Mouse (Mus musculus): ENCODE measurements around the gene Mcl1.
"Not testable (repeated sequence)": the region's sequence is repeated elsewhere in the genome, so short reads cannot be mapped to it uniquely, and the experiment has no call there.

Gene Mcl1

DNA sequence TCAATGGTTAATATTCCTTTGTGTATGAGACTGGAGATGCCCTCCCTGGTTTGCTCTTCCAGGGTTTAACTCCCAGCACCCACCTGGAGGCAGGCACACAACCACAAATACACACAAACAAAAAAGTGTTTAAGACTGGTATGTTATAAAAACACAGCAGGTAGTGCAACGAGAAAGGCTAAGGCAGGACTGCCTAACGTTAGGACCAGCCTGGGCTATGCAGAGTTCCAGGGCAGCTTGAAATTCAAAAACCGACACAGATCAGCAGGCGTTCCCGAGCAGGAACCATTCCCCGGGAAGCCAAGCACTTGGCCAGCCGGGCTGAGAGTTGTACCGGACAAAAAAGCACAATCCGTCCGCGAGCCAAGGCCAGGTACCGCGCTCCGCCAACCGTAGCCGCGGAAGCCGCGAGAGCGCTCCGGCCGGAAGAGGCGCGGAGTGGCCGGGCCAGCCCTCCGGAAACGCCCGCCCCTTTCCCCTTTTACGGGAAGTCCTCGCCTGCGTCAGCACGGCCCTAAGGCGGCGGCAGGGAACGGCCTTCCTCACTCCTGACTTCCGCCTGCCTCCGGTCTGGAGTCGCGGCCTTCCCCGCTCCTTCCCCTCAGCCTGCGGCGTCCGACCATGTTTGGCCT lies at the start of gene Mcl1:
Gene Mcl1, plus strand, starts transcription at position 553 of the 632 bp plus-strand sequence.
- DNase-seq (ENCODE audit: low spot score in 2 of 2) = peak; percentile 93 to 95

DNA sequence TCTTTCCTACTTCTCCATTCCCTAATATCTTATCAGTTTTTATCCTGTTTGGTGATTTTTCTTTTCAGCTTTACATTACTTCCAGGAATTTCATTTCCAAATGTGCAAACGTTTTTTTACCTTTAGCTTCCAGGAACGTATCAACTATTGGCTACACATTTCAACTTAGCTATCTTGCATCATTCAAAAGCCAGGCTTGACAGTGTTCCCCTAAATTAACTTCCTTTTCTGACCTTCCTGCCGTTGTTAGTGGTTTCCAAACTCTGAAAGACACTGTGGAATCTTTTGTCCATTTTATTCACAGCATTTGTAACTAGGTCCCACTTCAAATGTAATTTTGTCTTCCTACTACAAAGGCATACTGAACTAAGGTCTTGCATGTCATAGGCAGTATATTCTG lies 49.4 kb upstream of the Mcl1 start:
- DNase-seq (ENCODE audit: low spot score in 2 of 2) = no peak

DNA sequence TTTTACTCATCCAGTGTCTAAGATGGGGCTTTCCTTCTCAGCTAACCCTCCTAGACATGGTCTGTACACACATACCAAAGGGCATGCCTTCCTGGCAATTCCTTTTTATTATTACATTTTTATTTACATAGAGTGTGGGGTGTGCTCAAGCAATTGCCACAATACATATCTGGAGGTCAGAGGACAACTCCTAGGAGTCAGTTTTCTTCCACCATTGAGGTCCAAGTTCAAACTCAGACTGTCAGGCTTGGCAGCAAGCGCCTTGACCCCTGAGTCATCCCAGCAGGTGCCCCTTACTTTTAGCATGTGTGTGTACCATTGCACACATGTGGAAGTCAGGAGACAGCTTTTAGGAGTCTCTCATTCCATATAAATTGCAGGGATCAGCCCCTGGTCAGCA lies 44.6 kb upstream of the Mcl1 start:
- no peak for DNase-seq (ENCODE audit: low spot score in 2 of 2)

DNA sequence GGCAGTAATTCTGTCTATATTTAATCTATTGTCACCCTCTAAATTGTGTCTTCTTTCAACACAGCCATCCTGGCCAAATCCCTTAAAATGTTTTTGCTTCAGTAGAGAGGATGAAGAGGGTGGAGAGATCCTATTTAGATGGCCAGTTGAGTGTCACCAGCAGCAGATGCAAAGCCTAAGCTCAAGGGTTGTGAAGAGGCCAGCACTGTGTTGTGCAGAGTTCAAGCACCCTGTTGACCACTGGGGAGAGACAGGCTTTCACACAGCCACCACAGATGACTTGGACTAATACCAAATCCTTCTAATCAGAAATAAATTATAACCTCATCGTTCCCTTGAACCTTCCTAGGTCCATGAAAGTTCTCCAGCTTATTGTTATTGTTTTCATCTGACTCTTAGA lies 40.1 kb upstream of the Mcl1 start:
- DNase-seq (ENCODE audit: low spot score in 2 of 2) = no peak

DNA sequence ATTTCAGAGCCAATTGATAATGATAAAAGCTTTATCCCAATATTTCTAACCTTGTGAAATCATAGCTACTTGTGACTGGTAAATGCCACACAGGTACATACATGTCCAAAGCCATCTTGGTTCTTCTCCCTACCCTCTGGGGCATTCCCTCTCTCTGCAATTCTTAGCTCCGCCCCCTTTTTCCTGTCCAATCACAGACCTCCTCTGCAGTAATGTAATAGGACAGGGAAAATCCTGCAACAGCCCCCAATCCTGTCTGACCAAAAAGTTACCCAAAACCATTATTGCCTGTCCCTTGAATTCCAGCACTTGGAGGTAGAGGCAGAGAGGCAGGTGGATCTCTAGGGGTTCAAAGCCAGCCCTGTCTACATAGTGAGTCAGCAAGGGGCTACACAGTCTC lies 37.3 kb upstream of the Mcl1 start:
- no peak for DNase-seq (ENCODE audit: low spot score in 2 of 2)

DNA sequence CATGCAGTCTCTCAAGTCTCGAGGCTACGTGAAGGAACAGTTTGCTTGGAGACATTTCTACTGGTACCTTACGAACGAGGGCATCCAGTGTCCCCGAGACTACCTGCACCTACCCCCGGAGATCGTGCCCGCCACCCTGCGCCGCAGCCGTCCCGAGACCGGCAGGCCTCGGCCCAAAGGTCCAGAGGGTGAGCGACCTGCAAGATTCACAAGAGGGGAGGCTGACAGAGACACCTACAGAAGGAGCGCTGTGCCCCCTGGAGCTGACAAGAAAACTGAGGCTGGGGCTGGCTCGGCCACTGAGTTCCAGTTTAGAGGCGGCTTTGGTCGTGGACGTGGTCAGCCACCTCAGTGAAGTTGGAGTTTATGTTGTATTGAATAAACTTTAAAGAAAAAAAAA lies 36.2 kb upstream of the Mcl1 start:
- not testable (repeated sequence) for DNase-seq (ENCODE audit: low spot score in 2 of 2)

DNA sequence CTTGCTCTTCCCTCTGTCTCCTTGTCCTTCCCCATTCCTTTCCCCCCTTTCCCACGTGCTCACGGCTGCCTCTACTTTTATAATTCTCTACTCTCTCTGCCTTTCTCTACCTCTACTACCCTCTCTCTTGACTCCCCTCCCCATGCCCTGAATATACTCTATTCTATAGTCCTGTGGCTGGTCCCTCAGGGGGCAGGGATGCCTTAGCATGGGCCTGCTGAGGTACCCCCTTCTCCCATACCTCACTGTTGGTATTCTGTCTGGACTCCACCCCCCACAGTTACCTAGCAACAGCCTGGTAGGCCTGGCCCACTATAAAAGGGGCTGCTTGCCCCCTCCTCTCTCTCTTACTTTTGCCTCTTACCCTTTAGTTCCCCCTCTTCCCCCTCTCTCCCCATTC lies 35.0 kb upstream of the Mcl1 start:
- no peak for DNase-seq (ENCODE audit: low spot score in 2 of 2)

DNA sequence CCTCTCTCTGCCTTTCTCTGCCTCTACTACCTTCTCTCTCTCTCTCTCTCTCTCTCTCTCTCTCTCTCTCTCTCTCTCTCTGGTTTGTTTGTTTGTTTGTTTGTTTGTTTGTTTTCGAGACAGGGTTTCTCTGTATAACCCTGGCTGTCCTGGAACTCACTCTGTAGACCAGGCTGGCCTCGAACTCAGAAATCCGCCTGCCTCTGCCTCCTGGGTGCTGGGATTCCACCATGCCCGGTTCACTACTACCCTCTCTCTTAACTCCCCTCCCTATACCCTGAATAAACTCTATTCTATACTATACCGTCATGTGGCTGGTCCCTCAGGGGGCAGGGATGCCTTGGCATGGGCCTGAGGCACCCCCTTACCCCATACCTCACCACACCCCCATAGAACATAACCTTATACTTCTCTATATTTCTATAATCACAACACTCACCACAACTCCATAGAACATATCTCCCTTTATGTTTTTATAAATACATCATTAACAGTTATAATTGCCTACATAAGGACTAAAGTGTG lies 34.5 kb upstream of the Mcl1 start:
- DNase-seq (ENCODE audit: low spot score in 2 of 2) = not testable (repeated sequence)

DNA sequence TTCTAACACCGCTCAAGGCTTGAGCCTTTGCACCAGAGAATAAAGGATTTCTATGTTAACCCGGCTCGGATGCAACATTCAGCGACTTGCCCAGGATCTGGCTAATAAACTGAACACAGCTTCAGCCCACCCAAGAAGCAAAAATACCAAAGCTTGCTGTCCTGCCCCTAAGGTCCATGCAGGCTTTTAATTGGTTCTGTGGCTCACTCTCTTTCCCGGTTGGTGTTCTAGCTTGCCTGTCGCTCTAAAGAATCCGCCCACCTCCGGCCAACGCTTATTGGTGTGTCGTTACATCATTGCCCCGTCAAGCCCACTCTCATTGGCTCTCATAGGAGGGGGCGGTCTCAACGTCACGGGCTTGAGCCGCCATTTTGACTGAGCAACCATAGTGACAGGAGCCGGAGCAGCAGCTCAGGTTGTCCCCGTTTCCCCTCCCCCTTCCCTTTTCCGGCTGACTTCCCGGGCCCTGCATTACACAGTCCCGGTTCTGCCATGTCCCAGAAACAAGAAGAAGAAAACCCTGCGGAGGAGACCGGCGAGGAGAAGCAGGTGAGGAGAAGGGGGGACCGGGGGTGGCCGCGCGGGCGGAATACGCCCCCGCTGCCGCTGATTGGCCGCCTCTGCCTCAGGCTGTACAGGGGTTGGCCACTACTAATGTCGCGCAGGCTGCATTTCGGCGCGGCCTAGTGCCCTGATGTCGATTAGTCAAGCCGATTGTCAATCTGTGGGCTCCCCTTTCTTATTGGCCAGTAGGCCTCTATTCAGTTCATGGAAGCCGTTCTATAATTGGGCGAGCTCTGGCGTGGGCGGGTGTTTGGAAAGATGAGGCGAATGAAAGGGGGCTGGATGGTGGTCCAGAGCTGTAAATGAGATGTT lies 33.7 kb upstream of the Mcl1 start, which contains the start of gene Ensa:
Gene Ensa, plus strand, starts transcription at position 366 of the 876 bp plus-strand sequence.
- peak; percentile 96 to 97 for DNase-seq (ENCODE audit: low spot score in 2 of 2)

DNA sequence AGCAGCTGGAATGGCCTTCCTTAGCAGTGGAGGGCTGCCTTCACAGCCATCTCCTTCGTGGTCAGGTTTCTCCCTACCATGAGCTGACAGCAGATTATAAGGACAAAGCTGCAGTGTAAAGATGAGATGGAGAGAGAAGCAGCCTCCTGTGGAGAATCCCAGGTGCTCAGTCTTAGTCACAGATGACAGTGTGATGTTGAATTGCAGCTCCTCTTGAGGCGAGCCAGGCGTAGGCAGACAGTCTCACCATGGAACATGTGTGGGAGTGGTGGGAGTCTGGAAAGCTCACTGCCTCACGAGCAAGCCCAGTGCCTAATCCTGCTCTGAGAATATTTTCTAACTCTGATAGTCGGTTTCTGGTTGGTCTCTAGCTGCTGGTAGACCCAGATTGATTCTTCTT lies 30.8 kb upstream of the Mcl1 start:
- no peak for DNase-seq (ENCODE audit: low spot score in 2 of 2)

DNA sequence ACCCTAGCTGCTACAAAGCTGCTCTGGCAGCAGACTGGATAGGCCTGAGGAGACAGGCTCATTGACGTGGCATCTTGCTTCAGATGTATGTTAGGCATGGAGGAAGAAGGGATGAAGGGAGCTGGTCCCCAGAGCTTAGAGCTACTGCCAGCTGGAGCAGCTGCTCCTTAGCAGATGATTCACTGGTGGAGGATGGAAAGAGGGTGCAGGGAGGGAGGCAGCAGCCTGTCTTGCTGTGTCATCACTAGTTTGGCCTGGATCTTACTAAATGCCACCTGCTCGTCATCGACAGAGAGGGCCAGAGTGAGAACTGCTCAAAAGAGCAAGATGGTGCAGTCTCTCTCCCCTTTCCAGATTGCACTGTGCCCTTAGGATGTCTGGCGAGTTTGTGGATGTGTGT lies 28.8 kb upstream of the Mcl1 start:
- DNase-seq (ENCODE audit: low spot score in 2 of 2) = no peak

DNA sequence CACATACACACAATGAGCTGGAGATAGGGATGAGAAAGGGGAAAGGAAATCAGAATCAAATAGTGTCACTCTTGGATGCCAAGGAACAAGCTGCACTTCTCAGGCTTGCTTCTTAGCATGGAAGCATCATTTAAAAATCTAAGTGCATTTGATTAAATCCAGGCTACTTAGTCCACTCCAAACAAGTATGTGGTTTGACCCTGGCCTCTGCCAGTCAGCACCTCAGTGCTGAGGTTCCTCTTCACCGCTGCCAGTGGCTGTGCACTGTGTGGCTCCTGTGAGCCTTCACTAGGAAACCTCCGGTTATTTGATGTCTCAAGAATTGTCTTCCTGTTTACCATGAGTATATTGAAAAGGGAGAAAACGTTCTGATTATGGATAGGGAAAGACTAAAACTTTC lies 27.7 kb upstream of the Mcl1 start:
- no peak for DNase-seq (ENCODE audit: low spot score in 2 of 2)

DNA sequence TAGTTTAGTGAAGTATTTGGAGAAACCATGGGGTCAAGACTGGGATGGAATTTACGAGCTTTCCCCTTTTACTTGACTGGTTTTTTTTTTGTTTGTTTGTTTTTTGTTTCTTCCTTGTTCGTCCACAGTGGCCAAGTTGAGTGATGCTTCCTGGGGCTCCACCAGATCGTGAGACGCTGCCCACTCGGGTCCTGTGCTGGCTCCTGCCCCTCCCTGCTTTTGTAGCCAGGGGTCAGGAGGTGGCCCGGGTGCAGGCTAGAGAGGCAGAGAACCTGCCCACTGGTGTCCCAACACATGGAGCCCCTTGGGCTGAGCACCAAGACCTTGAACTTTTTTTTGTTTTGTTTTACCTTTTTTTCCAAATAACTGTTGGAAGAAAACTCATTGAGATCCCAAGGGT lies 27.3 kb upstream of the Mcl1 start:
- no peak for DNase-seq (ENCODE audit: low spot score in 2 of 2)

DNA sequence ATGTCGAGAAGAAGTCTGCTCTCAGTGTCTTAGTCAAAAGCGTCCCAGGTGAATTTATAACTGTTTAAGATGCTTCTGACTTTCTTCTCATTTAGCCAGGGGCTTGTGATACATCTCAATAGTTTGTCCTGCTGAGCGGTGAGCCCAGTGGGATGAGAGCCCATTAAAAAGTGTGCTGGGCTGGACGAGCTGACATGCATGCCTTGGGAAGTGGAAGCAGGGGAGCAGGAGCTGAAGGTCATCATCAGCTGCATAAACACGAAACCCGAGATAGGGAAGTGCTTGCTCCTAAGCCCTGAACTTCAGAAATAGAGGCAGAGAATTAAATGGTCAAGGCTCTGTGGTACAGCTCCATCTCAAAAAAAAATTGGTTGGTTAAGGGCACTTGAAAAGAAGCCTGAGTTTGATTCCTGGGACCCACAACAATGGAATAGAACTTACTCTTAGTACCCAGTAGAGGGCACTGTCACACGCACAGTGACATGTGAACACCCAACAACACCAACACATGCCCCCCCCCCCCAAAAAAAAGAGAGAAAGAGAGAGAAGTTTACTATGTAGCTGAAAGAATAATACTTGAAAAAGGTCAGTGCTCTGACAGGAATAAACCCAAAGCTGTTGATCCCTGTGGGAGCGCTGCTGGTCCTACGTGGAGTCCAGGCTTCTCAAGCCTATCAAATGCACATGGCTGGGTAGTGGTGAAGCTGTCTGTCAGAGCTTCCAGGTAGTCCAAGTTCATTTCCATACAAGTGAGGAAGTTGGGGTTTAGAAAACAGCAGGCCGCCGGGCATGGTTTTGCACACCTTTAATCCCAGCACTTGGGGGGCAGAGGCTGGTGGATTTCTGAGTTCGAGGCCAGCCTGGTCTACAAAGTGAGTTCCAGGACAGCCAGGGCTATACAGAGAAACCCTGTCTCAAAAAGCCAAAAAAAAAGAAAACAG lies 25.7 kb upstream of the Mcl1 start:
- DNase-seq (ENCODE audit: low spot score in 2 of 2) = no peak

DNA sequence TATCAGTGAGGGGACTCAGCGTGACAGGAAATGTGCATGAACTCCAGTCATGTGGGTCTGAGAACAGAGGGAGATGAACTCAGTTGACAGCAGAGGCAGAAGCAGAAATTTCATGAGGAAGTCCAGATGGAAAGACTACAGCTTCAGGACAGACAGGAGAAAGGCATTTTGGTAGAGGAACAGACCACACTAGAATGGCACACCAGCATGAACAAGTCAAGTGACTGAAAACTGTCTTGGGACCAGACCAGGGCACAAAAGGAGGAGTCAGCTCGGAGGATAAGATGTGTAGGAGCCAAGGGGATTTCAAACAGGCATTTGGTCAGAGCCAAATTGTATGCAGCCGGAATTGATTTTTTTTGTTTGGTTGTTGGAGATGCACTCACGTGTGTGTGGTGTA lies 23.0 kb upstream of the Mcl1 start:
- DNase-seq (ENCODE audit: low spot score in 2 of 2) = no peak

DNA sequence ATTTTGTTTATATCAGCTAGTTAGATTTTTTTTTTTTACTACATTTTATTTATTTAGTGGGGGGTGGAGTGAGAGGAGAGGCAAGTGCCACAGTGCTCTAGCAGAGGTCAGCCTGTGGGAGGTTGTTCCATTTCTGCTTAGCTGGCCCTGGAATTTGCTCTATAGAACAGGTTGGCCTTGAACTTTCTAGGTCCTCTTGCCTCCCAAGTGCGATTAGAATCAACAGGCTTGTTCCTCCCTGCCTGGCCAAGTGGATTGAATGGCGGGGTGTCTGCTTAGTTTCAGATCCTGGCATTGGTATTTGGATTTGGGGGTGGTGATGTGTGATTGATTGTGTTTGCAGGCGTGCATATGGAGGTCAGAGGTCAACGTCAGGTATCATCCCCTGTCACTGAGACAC lies 22.5 kb upstream of the Mcl1 start:
- no peak for DNase-seq (ENCODE audit: low spot score in 2 of 2)

DNA sequence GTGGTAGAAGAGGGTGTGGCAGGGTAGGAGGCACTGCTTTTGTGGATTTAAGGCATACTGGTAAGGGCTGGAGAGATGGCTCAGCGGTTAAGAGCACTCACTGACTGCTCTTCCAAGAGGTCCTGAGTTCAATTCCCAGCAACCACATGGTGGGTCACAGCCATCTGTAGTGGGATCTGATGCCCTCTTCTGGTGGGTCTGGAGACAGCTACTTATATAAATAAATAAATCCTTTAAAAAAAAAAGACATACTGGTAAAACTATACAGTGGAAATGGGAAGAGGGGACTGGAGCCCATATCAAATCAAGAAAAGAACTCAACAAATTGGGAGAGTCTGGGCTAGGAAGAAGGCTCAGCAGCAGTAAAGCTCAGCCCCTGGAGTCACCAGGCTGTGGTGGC lies 18.9 kb upstream of the Mcl1 start:
- no peak for DNase-seq (ENCODE audit: low spot score in 2 of 2)

DNA sequence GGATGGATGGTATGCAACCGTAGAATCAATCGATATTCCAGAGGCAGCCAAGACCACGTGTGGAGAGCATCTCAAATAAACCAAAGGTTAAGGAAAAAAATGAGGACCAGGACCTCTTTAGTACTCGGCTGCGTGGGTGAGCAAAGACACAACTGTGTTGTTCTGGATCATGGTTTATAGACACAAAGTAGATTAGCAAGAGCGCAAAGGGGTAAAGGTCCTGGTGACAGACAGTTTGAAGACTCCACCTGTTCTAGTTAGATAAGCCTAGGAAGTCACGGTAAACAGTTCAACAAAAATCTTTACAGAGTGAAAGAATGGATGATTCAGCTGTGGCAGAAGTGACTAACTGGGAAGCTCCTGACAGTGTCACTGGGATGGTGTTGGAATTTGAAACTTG lies 15.5 kb upstream of the Mcl1 start:
- DNase-seq (ENCODE audit: low spot score in 2 of 2) = no peak

DNA sequence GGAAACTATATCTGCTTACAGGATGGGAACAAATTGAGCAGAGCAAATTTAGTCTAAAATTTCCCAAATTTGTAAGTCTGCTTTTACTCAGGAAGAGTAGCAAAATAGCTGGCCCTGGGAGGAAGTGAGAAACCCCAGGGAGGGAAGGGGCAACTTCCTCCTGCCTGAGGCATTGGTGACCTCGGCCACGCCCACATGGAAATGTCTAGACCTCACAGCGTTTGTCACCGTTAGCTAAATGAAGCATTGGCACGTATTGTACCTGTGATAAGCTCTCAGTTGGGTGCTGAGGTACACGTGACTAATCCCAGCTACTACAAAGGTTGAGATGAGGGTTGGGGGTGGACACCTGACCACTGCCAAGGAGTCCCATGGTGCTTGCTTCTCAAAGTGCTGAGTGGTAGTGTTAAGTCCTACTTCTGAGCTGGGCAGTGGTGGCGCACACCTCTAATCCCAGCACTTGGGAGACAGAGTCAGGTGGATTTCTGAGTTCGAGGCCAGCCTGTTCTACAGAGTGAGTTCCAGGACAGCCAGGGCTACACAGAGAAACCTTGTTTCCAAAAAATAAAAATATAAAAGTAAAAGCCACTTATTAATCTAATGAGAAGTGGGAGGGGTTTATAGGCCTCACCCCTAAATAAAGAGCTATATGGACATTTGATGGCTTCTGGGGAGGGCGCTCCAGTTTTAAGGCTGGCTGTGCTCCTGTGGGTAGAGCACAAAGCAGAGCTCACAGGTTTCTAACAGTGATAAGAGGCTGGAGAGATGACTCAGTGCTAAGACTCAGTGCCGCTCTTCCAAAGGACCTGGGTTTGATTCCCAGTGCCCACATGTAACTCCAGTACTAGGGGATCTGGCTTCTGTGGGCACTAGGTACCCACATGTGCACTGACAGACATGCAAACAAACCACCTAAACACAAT lies 13.0 kb upstream of the Mcl1 start:
- DNase-seq (ENCODE audit: low spot score in 2 of 2) = no peak

DNA sequence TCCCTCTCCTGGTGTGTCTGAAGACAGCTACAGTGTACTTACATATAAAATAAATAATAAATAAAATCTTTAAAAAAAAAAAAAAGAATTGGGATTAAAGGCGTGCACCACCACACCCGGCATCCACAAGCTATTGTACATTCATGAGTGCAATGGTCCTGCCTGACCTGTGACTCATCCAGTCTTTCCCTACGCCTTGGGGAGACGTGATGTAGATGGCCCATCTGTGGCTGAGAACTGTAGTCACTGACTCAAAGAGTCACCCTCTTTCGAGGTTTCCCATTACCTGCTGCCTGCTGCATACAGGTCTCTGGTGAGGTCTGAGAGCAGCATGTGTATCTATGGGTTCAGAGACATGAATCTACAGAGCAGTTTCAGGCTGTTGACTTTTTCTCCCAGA lies 10.6 kb upstream of the Mcl1 start:
- no peak for DNase-seq (ENCODE audit: low spot score in 2 of 2)
